Mouse (Mus musculus) megakaryocyte, embryonic 14.5 days (primary cell): Measurements from ENCODE around the gene Gm20388.

Source experiments
- FLI1 ChIP-seq: IDR thresholded peaks from 2 replicates; pipeline ENCODE4 v1.6.1; 2012; ENCODE audit warnings: low read length, inconsistent platforms, mixed read lengths
- GATA1 ChIP-seq: IDR thresholded peaks from 3 replicates; pipeline ENCODE4 v1.6.1; 2012; ENCODE audit warnings: mixed read lengths, low read length, inconsistent platforms, borderline replicate concordance

DNA sequence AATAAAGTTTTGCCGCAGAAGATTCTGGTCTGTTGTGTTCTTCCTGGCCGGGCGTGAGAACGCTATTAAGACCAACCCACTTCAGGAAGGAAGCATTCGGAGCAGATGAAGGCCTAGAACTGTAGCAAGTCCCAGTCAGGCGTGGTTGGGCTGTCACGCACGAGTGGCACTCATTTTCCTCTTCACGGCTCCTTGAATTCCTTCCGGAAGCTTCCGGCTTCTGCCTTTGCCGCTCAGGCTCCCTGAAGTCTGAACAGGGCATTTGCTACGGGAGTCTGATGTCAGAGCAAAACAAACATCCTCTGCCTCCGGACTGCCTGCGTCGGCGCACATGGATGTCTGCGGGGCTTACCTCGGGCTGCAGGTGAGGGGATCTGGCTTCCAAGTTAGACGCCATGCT lies 4214.6 kb downstream of the Gm20388 start:
- no peak for TF ChIP-seq GATA1
- no peak for TF ChIP-seq FLI1
